Mouse (Mus musculus) MEL (cell line): ENCODE data around the gene Nanos2. TPM values are rescaled to one million over a fixed set of nuclear protein-coding genes. Genes with fewer than 3 reads are reported as not detected.

Source experiments
- DNase-seq: peaks from one replicate; pipeline ENCODE4 v3.0.0; 2011; ENCODE audit warnings: low read depth, low spot score
- H3K27ac ChIP-seq: 2 replicates; pipeline ENCODE4 v1.5.1; 2012; ENCODE audit warnings: low read depth, mild to moderate bottlenecking, control low read depth, low read length, moderate library complexity; ENCODE audit not compliant: control insufficient read depth
- H3K27me3 ChIP-seq, 2 experiments: fragments of 150-350 bp in 1 of 2; sonication (generic) in 1 of 2; 2 replicates each; pipeline ENCODE4 v1.6.1; 2012; ENCODE audit warnings: low read length in 2 of 2, mild to moderate bottlenecking in 2 of 2, improper control_type of control experiment in 1 of 2, moderate library complexity in 1 of 2; ENCODE audit not compliant: insufficient read depth in 2 of 2, control insufficient read depth in 1 of 2
- H3K36me3 ChIP-seq, 2 experiments: 2 replicates each; pipeline ENCODE4 v1.6.1; 2012 to 2014; ENCODE audit warnings: low read length in 2 of 2, improper control_type of control experiment in 1 of 2, inconsistent platforms in 1 of 2, mild to moderate bottlenecking in 1 of 2; ENCODE audit not compliant: insufficient read depth in 2 of 2, control insufficient read depth in 1 of 2
- H3K4me1 ChIP-seq, 2 experiments: fragments of 150-350 bp in 1 of 2; sonication (generic) in 1 of 2; 2 replicates each; pipeline ENCODE4 v1.6.1; 2012; ENCODE audit warnings: low read length in 2 of 2, improper control_type of control experiment in 1 of 2, mild to moderate bottlenecking in 1 of 2; ENCODE audit not compliant: insufficient read depth in 2 of 2, control insufficient read depth in 1 of 2
- H3K4me3 ChIP-seq, 2 experiments: fragments of 150-350 bp in 1 of 2; sonication (generic) in 1 of 2; 2 replicates each; pipeline ENCODE4 v1.5.1; 2012; ENCODE audit warnings: low read depth in 2 of 2, low read length in 2 of 2, mild to moderate bottlenecking in 2 of 2, moderate library complexity in 2 of 2, control low read depth in 1 of 2, improper control_type of control experiment in 1 of 2; ENCODE audit not compliant: control insufficient read depth in 1 of 2, insufficient read depth in 1 of 2
- H3K79me2 ChIP-seq: 2 replicates; pipeline ENCODE4 v1.6.1; 2012; ENCODE audit warnings: mild to moderate bottlenecking, low read length, moderate library complexity; ENCODE audit not compliant: control insufficient read depth, poor library complexity, insufficient read depth
- H3K9ac ChIP-seq: 2 replicates; pipeline ENCODE4 v1.6.1; 2012; ENCODE audit warnings: low read depth, mild to moderate bottlenecking, control low read depth, low read length, moderate library complexity; ENCODE audit not compliant: control insufficient read depth, poor library complexity, severe bottlenecking
- H3K9me3 ChIP-seq: fragments of 150-350 bp; sonication (generic); replicated peaks from 2 replicates; pipeline ENCODE4 v1.6.1; 2012; ENCODE audit warnings: mild to moderate bottlenecking, low read length, improper control_type of control experiment, moderate library complexity; ENCODE audit not compliant: insufficient read depth
- ETS1 ChIP-seq: IDR thresholded peaks from 2 replicates; pipeline ENCODE4 v1.6.1; 2012; ENCODE audit warnings: low read depth, mild to moderate bottlenecking, inconsistent platforms, low read length, improper control_type of control experiment, moderate library complexity
- GABPA ChIP-seq: IDR thresholded peaks from 2 replicates; pipeline ENCODE4 v1.6.1; 2012; ENCODE audit warnings: low read depth, mild to moderate bottlenecking, inconsistent platforms, low read length, improper control_type of control experiment, moderate library complexity
- GATA1 ChIP-seq: IDR thresholded peaks from 2 replicates; pipeline ENCODE4 v1.6.1; 2011; ENCODE audit warnings: low read depth, low read length, improper control_type of control experiment
- MAX ChIP-seq: IDR thresholded peaks from 2 replicates; pipeline ENCODE4 v1.6.1; 2011; ENCODE audit warnings: low read length, improper control_type of control experiment
- MXI1 ChIP-seq: IDR thresholded peaks from 2 replicates; pipeline ENCODE4 v1.6.1; 2011; ENCODE audit warnings: mild to moderate bottlenecking, low read depth, low read length, improper control_type of control experiment
- NRF1 ChIP-seq: IDR thresholded peaks from 2 replicates; pipeline ENCODE4 v1.6.1; 2014; ENCODE audit warnings: low read depth, mild to moderate bottlenecking, inconsistent platforms, low read length, improper control_type of control experiment, moderate library complexity; ENCODE audit not compliant: poor library complexity, insufficient read depth, severe bottlenecking
- POLR2AphosphoS2 ChIP-seq: IDR thresholded peaks from 2 replicates; pipeline ENCODE4 v1.6.1; 2011; ENCODE audit warnings: low read length, improper control_type of control experiment
- SMC3 ChIP-seq: IDR thresholded peaks from 2 replicates; pipeline ENCODE4 v1.6.1; 2011; ENCODE audit warnings: low read depth, low read length, improper control_type of control experiment
- TBP ChIP-seq: IDR thresholded peaks from 2 replicates; pipeline ENCODE4 v1.8.0; 2011; ENCODE audit warnings: low read depth, low read length, improper control_type of control experiment
- TCF12 ChIP-seq: IDR thresholded peaks from 2 replicates; pipeline ENCODE4 v1.6.1; 2014; ENCODE audit warnings: low read depth, mild to moderate bottlenecking, inconsistent platforms, low read length, improper control_type of control experiment, moderate library complexity
- UBTF ChIP-seq: IDR thresholded peaks from 2 replicates; pipeline ENCODE4 v1.6.1; 2012; ENCODE audit warnings: low read depth, mild to moderate bottlenecking, inconsistent platforms, low read length, improper control_type of control experiment, moderate library complexity, borderline replicate concordance; ENCODE audit not compliant: insufficient read depth
- USF1 ChIP-seq: IDR thresholded peaks from 2 replicates; pipeline ENCODE4 v1.6.1; 2014; ENCODE audit warnings: low read depth, mild to moderate bottlenecking, inconsistent platforms, low read length, improper control_type of control experiment, moderate library complexity
- ZKSCAN1 ChIP-seq: IDR thresholded peaks from 2 replicates; pipeline ENCODE4 v1.6.1; 2012; ENCODE audit warnings: low read depth, mild to moderate bottlenecking, inconsistent platforms, low read length, improper control_type of control experiment, moderate library complexity
- ZNF384 ChIP-seq: IDR thresholded peaks from 2 replicates; pipeline ENCODE4 v1.6.1; 2012; ENCODE audit warnings: low read depth, mild to moderate bottlenecking, inconsistent platforms, low read length, improper control_type of control experiment
- polyA plus RNA-seq, 2 experiments: library from polyadenylated mRNA; stranded (reverse) in 1 of 2; unstranded in 1 of 2; fragments of >175 nt in 1 of 2; fragments of >200 nt in 1 of 2; gene quantifications; 2 replicates each; pipeline versions ENCODE4 v1.2.1 to v1.2.4; 2012; ENCODE audit warnings: low replicate concordance in 2 of 2, low read depth in 1 of 2; ENCODE audit not compliant: insufficient read length in 2 of 2, insufficient read depth in 1 of 2, missing spikeins in 1 of 2
- total RNA-seq: library from RNA; depleted of rRNA; stranded (reverse); fragments of 300-350 nt; gene quantifications from 2 replicates; pipeline ENCODE4 v1.2.3, GENCODE M21; 2012

Gene Nanos2
- total and polyA plus RNA-seq, 3 experiments = not detected

- Histone ChIP-seq H3K9ac (no peak overlapping the region), H3K79me2 (peaks cover 23% of the 10 kb centered on the region), H3K4me1 (peaks cover under 1 to 16% of the 10 kb centered on the region in 2 experiments; a peak in 3 of 4 replicates), H3K9me3 (no peaks in the 10 kb centered on the region), H3K36me3 (peaks cover 0 to 9% of the 10 kb centered on the region in 2 experiments; a peak in 3 of 4 replicates), H3K27ac (no peak overlapping the region), H3K27me3 (no peaks in the 10 kb centered on the region), H3K4me3 (no peak overlapping the region)
- no peak for DNase-seq
- TF ChIP-seq USF1 (no peak), TCF12 (0 out of 2 replicates have a peak, but pooled peaks have one; percentile 12), MXI1 (no peak), GABPA (no peak), POLR2AphosphoS2 (peak; percentile 70), MAX (no peak), GATA1 (no peak), ZKSCAN1 (no peak), UBTF (no peak), ZNF384 (no peak), SMC3 (no peak)
Measured at GRCm38 (mm10) chr7:19007026-19007977, 20.1 kb downstream of the Nanos2 start.

- no peak overlapping the region for H3K9ac ChIP-seq
- no peak overlapping the region for H3K4me3 ChIP-seq
- H3K79me2 ChIP-seq = peaks cover 6% of the 10 kb centered on the region
- peaks cover 0 to 8% of the 10 kb centered on the region in 2 experiments; a peak in 2 of 4 replicates for H3K4me1 ChIP-seq
- peaks cover 0 to 7% of the 10 kb centered on the region in 2 experiments; a peak in 3 of 4 replicates for H3K36me3 ChIP-seq
- no peak for DNase-seq
- TF ChIP-seq POLR2AphosphoS2 (no peak), ETS1 (no peak), UBTF (no peak), NRF1 (no peak), TBP (no peak)
- H3K27ac ChIP-seq = no peak overlapping the region
- no peaks in the 10 kb centered on the region for H3K27me3 ChIP-seq
- H3K9me3 ChIP-seq = no peaks in the 10 kb centered on the region
Measured at GRCm38 (mm10) chr7:19010581-19010980, 23.4 kb downstream of the Nanos2 start.
